Mouse (Mus musculus) naive thymus-derived CD4-positive, alpha-beta T cell, adult 2 months (primary cell): Measurements from ENCODE around the gene Pfdn2.

Experiments
- DNase-seq: peaks from one replicate; pipeline ENCODE4 v3.0.0-alpha.2; 2011; ENCODE audit warnings: low read depth

Gene Pfdn2

DNA sequence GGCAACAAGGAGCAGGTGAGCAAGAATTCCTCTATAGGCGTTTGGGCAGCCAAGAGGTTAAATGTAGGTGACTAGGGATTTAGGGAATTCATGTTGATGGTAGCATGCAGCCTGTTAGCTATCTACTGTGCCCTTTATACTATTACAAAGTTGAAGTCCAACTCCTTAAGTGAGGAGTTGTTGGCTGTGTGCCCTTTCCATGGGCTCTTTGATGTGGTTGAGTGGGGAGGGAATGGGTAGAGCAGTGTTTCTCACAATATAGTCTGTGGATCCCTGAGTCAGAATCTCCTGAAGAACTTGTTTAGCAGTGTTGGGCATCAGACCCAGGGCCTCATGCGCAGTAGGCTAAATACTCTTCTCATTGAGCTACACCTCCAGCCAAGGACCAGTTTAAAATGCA is 11.3 kb downstream of the Pfdn2 start:
- no peak for DNase-seq

DNA sequence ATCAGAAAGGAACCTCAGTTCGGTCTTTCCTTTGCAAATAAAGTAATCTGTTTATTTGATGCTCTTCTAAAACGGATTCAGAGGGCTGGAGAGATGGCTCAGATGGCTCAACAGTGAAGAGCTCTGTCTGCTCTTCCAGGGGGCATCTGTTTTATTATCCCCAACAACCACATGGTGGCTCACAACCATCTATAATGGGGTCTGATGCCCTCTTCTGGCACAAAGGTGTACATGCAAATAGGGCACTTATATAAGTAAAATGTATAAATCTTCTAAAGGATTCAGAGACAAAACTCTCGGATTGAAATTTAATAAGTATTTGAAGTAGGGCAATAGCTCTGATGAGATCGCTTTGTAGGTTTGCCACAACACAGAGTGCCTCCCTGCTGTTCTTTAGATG is 13.0 kb downstream of the Pfdn2 start:
- peak; percentile 79 for DNase-seq

DNA sequence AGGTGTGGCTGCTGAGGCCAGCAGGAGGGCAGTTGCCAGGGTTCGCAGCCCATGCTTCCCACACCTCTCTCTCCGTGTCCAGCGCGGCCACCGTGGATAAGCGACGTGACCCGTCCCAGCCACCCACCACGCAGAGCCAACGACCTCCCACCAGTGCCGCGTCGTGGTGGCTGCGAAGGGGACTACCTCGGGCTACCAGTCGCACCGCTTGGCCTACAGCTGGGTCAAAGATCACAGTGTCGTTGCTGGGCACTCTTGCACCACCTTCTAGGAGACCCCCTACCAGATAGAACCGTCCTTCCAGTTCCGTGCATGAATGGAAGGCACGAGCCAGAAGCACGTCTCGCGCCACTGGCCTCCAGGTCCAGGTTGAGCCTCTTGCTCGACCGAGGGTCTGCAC is 14.8 kb downstream of the Pfdn2 start:
- DNase-seq = no peak

DNA sequence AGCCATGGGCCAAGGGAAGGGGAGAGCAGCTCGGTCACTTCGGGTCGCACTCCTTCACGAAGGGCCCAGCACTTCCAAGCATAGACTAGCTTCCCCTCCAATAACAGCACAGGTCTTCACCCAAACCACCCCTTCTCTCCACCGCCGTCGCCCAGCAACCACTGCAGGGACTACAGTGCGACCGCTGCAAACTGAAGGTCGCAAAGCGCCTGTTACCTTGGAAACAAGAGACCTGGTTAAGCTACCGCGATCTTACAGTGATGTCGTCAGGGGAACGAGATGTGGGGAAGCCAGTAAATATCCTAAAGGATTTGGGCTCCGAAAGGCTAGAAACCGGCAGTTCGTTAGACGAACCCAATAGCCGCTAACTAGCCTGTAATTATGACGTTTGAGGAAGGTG is 15.2 kb downstream of the Pfdn2 start, which contains the start of gene Klhdc9:
Gene Klhdc9 (minus strand): TSS at position 143 of the 400 bp plus-strand sequence.
- DNase-seq = peak; percentile 91

DNA sequence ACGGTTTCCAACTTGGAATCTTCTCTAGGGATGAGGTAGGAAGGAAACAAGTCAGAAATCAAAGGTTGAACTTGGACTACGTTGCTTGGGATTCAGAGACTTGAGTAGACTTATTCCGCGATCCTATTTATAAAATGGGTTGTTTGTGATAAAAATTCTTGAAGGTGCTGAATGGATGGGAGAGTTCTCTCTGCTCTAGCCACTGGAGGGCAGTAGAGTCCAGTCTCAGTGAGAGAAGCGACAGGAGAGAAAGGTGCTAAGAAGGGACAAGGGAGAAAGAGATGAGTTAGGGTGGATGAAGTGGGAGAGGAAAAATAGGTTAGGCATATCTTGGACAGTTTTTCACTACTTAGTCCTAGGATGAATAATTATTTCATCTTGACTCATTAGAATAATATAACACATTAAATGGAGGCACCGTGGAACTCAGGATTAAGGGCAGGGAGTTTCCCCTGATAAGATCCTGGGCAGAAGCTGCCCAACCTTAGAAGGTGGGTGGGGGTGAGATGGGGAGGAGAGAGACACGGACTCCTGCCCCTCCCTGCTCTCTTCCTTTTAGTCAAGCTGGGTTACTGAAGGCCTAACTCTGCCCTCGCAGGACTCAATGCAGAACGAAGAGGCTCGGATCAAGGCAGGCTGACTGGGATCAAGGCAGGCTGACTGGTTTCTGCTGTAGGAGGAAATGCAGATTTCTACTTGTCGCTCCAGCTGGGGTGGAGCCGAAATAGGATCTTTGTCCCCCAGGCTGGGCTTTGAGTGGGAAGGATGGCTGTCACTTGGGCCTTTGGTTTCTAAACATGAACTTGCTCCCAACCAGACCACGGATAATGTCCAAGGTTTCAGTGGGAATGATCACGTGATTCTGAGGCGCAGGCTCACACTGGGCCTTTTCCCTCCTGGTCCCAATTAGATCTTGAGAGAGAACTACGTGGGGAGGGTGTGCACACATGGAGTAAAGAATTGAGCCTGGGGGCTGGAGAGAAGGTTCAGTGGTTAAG is 15.9 kb downstream of the Pfdn2 start:
- DNase-seq = peak; percentile 91

DNA sequence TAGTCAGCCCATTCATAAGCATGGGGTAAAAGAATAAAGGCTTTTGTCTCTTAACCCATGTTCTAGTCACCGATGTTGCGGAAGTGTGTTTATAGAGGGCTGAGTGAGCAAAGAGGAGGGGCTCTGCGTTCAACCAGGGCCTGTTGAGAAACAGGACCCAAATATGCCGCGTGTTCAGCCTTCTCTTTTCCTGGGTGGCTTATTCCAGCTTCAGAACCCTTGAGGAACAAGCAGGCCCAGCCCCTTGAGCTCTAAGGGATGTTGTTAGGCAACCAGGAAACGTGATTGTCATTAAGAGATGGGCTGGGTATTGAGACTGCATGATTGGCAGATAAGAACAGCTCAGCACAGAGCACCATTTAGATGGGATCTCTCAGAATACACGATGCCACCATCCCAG is 20.5 kb downstream of the Pfdn2 start:
- DNase-seq = no peak

DNA sequence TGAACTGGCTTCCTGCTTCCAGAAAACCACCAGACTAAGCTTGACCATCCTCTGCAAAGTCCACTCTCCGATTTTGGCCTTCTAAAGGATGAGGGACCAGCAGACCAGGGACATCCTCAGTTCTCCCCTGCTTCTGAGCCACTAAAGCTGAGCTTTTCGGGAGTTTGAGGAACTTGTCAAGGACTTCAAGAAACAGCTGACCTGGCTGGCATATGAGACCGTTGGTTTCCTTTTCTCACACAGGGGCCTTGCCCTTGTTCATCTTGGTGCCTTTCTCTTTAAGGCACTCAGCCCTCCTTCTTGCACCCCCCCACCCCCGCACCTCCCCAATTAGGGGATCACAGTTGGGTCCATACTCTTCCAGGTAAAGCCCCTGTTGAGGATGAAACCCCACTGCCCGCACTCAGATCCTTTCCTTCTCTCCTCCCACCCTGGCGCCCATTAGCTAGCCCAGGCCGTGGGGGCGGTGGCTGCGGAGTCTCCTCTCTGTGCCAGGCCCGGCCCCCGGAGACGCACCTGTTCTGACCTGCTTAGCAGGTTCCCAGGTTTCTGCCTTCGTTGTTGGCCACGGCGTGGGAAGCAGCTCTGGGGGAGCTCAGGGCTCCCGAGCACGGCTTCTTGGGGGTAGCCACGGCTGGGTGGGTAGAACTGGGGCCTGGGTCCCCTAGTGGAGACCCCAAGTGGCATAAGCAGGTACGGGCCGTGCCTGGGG is 24.5 kb downstream of the Pfdn2 start, which contains the start of gene Nectin4:
Gene Nectin4 (plus strand): TSS at position 255 of the 712 bp plus-strand sequence.
- DNase-seq = no peak

DNA sequence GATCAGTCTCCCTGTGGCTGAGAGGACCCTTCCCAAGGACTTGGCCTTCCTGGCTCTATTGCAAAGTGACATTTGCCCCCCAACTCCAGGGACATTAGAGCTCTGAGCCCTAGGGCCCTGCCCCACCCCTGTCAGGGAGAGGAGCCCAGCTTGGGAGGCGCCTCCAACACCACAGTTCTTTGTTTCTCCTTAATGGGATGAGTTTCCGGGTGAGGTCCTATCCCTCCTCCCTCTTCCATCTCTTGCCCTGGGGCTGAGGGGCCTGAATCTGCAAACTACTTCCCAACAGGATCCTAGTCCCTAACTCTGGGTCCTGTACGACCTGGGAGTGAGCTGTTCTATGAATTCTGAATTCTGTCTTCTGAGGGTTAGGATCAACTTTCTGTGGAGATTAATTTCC is 27.4 kb downstream of the Pfdn2 start:
- no peak for DNase-seq

DNA sequence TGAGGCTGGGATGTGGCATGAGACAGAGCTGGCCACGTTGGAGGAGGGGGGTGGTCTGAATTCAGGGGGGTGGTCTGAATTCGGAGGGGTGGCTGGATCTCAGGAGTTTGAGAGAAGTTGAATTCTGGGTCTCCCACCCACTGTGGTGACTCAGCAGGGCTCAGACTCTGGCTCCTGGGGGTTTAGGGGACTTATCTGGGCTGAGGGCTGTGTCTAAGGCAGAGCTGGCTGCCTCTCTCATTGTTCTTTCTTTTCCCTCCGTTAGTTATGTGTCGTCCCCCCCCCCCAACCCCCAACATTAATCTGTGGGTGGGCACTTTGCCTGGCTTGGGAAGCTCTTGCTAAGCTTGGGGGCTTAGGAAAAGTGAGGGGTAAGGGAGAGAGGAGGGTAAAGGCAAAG is 28.5 kb downstream of the Pfdn2 start:
- DNase-seq = no peak

DNA sequence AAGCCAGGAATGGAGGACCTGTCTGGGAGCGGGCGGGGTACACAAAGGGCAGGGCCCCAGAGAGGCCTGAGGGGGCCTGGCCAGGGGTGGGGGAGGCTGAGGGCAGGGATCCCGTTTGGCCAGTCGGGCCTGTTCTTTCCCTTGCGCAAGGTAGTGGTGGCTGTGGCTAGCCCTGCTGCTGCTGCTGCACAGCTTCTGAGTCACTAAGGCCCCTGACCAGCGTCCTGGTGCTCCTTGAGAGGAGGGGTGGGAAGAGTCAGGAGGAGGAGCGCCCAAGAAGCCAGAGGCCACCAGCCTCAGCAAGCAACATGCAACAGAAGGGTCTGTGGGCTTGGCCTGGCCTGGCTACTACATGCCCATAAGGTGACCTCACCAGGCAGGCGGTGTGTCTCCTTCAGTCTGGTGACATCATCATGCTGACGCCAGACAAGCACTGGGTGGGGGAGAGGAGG is 30.2 kb downstream of the Pfdn2 start:
- DNase-seq = no peak

DNA sequence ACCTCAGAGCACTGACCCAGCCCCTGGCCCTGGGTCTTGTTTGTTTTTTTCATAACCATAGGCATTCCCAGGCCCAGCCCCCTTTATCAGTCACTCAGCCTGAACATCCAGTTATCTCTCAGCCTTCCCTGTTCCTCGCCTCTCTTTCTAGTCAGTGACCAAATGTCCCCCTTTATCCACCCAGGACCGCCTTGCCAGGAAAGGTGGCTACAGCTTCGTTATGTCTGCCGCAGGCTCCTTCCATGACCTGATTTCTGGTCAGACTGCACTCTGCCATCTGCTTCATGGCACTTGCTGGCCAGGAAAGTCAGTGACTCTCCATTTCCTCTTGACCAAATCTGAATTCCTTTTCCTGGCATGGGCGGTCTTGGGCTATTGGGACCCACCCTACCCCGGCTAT is 32.8 kb downstream of the Pfdn2 start:
- no peak for DNase-seq

DNA sequence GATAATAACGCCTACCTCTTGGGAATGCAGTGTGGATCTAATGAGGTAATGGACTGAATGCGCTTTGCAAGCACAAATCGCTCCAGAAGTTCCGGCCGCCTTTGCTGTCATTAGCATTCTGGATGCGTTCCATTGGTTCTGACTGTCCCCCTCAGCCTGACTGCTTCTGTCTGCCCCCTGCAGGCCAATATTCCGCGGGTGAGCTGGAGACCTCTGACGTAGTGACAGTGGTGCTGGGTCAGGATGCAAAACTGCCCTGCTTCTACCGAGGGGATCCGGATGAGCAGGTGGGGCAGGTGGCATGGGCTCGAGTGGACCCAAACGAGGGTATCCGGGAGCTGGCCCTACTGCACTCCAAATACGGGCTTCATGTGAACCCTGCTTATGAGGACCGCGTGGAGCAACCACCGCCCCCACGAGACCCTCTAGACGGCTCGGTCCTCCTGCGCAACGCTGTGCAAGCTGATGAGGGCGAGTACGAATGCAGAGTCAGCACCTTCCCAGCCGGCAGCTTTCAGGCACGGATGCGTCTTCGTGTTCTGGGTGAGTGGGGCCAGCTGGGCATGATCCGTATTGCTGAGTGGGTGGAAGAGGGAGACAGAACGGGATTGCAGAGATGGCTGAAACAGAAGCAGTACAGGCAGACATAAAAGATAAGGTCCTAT is 34.6 kb downstream of the Pfdn2 start:
- peak; percentile 85 for DNase-seq

DNA sequence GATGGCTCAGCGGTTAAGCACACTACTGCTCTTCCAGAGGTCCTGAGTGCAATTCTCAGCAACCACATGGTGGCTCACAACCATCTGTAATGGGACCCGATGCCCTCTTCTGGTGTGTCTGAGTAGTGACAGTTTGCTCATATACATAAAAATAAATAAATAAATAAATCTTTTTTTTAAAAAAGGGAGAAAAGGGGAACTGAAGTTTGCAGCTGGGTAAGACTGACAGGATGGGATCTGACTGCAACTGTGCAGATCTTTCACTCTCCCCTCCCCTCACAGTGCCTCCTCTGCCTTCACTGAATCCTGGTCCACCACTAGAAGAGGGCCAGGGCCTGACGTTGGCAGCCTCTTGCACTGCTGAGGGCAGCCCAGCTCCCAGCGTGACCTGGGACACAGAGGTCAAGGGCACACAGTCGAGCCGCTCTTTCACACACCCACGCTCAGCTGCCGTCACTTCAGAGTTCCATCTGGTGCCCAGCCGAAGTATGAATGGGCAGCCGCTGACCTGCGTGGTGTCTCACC is 36.7 kb downstream of the Pfdn2 start:
- no peak for DNase-seq

DNA sequence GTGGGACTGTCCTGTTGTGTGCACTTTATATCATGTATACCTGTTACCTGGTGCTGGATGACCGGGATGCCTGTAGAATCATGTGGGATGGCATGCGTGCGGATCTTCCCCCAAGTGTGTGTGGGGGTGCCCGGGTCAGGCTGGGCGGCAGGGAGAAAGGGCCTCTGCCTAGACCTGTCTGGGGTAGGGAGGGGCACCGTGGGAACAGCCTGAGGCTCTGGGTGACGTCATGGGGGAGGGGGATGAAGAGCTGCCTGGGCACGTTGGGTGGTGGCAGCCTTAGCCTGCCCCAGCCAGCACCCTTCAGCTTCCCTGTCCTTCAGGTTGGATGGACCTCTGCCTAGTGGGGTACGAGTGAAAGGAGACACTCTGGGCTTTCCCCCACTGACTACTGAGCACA is 38.9 kb downstream of the Pfdn2 start:
- no peak for DNase-seq

DNA sequence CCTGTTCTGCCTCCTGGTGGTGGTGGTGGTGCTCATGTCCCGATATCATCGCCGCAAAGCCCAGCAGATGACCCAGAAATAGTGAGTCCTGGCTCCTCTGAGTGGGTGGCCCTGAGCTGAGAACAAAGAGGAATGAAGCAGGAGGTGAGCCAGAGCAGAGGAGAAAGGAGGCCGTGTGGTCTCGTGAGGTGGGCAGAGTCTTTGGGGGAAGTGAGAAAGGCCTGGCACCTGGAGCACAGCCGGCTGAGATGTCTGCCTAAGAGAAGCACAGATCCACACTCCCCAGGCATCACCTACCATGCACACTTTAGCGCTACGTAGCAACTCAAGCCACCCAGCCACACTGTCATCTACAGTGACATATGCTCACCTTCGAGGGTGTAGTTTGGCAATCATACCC is 39.7 kb downstream of the Pfdn2 start:
- DNase-seq = no peak

DNA sequence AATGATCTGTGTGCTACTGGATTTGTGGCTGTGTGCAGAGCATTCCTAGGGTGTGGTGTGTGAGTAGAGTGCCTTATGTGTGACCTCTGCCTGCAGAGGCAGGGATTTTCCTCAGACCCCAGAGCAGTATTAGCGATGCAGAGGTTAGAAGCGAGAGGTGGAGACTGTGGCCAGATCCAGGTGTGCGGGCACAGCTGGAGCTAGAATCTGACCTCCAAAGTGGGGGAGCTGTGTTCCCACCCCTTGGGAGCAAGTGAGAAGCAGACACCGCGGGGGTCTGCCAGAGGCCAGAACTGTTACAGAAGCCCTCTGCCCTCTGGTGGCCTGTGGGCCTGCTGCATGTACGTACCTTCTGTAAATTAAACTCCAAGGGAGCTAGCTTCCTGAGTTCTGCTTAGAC is 41.6 kb downstream of the Pfdn2 start:
- DNase-seq = peak; percentile 68

DNA sequence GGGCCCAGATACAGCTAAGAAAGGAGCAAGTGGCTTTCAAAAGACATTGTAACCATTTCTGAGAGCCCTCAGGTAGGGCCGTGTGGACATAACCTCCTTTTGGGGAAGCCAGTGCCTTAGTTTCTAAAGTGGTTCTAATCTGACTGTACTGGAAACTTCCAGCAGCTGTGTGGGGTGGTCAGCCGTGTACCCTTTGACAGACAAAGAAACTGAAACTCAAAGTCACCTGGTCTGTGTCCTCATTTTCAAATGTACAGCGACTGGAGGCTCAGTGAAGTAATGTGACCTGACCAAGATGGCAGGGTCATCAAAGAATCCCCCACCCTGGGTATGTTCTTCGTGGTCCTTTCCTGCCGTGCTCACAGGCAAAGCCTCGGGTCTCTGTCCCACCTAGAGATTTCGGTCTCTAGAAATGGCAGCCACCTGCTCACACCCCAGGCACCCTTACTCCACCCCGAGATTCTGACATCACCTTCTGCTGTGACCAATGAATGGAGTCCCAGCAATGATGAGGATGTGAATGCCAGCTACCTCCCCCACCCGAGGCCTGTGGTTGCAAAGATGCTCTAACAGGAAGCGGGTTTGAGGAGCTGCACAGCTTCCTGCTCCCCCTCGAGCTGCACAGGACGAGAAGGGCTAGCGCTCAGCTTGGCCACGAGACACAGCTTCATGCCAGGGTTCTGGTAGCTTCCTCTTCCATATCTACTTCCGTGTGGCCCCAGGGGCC is 43.1 kb downstream of the Pfdn2 start, which contains the start of gene Arhgap30:
Gene Arhgap30 (plus strand): TSS at position 579 of the 727 bp plus-strand sequence.
- DNase-seq = peak; percentile 96

DNA sequence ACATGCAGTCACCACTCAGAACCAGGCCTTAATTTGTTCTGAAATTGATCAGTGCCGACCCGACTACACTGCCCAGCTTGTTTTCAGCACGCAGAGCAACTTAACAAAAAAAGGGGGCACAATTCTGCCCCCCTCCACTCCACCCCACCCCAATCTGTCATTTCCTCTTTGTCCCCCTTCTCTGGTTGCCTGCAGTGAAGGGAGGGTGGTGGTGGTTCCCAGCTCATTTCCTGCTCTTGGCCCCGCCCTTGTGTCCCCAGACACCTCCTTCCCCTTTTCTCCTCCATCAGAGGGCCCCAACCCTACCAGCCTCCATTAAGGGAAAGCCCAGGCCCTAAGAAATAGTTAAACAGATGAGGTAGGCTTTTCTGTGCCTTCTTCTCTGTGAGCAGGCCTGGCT is 44.6 kb downstream of the Pfdn2 start:
- DNase-seq = peak; percentile 87

DNA sequence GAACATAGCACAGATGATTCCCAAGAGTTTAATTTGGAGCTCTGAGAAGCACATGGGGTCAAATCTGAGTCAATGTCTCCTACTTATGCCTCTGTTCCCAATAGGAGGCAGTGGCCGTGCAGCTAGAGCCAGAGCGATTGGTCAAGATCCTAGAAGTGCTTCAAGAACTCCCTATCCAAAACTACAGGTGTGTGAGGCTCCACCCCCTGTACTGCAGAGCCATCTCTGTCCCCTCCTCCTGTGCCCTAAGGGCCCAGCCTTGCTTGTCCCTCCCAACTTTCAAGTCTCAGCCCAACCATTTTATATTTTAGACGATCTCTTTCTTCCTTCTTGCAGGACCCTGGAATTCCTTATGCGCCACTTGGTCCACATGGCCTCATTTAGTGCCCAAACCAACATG is 56.4 kb downstream of the Pfdn2 start:
- no peak for DNase-seq

DNA sequence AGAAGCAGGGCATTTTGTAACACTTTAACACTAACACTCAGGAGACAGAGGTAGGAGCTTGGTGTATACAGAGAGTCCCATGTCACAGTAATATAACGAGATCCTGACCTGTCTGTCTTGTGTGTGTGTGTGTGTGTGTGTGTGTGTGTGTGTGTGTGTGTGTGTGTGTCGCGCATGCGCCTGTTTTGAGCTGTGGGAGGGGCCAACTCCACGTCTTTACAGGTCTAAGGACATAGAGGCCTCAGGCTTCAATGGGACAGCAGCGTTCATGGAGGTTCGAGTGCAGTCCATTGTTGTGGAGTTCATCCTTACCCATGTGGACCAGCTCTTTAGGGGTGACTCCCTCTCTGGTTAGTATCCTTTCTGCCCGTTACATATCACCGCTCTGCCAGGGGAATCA is 57.5 kb downstream of the Pfdn2 start:
- no peak for DNase-seq

DNA sequence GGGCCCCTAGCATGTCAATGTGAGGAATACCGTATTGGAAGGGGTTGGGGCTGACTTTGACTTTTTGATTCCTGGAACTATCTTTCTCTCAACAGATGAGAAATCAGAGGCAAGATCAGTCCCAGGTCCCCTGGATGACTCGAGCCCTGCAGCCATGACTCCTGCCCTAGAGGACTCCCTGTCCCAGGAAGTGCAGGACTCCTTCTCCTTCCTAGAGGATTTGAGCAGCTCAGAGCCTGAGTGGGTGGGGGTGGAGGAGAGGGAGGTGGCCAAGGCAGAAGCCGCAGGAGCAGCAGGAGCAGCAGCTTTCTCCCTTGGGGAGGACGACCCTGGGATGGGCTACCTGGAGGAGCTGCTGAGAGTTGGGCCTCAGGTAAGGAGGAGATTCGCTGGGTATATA is 61.8 kb downstream of the Pfdn2 start:
- DNase-seq = no peak
